Mouse (Mus musculus) midbrain, postnatal 0 days (tissue): ENCODE data around the gene Hunk. TPM values are rescaled to one million over a fixed set of nuclear protein-coding genes. Genes with fewer than 3 reads are reported as not detected.

Source experiments
- ATAC-seq: fragments of 200-750 bp; cut with Nextera tagmentation; 2 replicates; pipeline ENCODE4 v1.8.0; 2017; ENCODE audit warnings: moderate number of reproducible peaks, mild to moderate bottlenecking, moderate TSS enrichment, moderate library complexity; ENCODE audit not compliant: low FRiP score
- DNase-seq: peaks from one replicate; pipeline ENCODE4 v3.0.0-alpha.2; 2015; ENCODE audit warnings: low spot score
- H3K27ac ChIP-seq: fragments of 300-500 bp; sonication (generic); 2 replicates; pipeline ENCODE4 v1.5.1; 2014; ENCODE audit warnings: low read depth, mild to moderate bottlenecking, low read length, mixed read lengths
- H3K27me3 ChIP-seq: fragments of 300-500 bp; sonication (generic); 2 replicates; pipeline ENCODE4 v1.6.1; 2014; ENCODE audit warnings: low read length, control low read depth, mixed read lengths; ENCODE audit not compliant: insufficient read depth
- H3K36me3 ChIP-seq: fragments of 300-500 bp; sonication (generic); 2 replicates; pipeline ENCODE4 v1.6.1; 2014; ENCODE audit warnings: low read length, control low read depth, mixed read lengths; ENCODE audit not compliant: insufficient read depth
- H3K4me1 ChIP-seq: fragments of 300-500 bp; sonication (generic); 2 replicates; pipeline ENCODE4 v1.6.1; 2014; ENCODE audit warnings: mild to moderate bottlenecking, control low read depth, antibody characterized with exemption, low read length, mixed read lengths; ENCODE audit not compliant: insufficient read depth
- H3K4me2 ChIP-seq: fragments of 300-500 bp; sonication (generic); 2 replicates; pipeline ENCODE4 v1.6.1; 2014; ENCODE audit warnings: low read depth, mild to moderate bottlenecking, low read length, mixed read lengths; ENCODE audit not compliant: poor library complexity, severe bottlenecking
- H3K4me3 ChIP-seq: fragments of 300-500 bp; sonication (generic); 2 replicates; pipeline ENCODE4 v1.5.1; 2014; ENCODE audit warnings: low read depth, mild to moderate bottlenecking, low read length, moderate library complexity
- H3K9ac ChIP-seq: fragments of 300-500 bp; sonication (generic); replicated peaks from 2 replicates; pipeline ENCODE4 v1.6.1; 2014; ENCODE audit warnings: mild to moderate bottlenecking, low read length, moderate library complexity, mixed read lengths; ENCODE audit not compliant: poor library complexity, severe bottlenecking
- H3K9me3 ChIP-seq: fragments of 300-500 bp; sonication (generic); 2 replicates; pipeline ENCODE4 v1.6.1; 2016; ENCODE audit warnings: low read length, control low read depth
- CTCF ChIP-seq: IDR thresholded peaks from 2 replicates; pipeline ENCODE4 v1.5.1; 2016; ENCODE audit warnings: antibody characterized with exemption, mild to moderate bottlenecking
- WGBS: fragments of 180-500 bp; shearing (Covaris S2); extraction: QIAGEN DNeasy Blood & Tissue Kit; methylation state at CpG from one replicate; pipeline ENCODE4 v1.1.7; 2014; 5-methylcytosine and 5-hydroxymethylcytosine counted together
- polyA plus RNA-seq: library from polyadenylated mRNA; unstranded; fragments of >200 nt; fragmentation: Nextera tagmentation; extraction: Ambion mirVana; gene quantifications from 2 replicates; pipeline ENCODE4 v1.2.1, GENCODE M21; 2015
- total RNA-seq: library from RNA; depleted of rRNA; stranded (reverse); fragments of >200 nt; gene quantifications from 2 replicates; pipeline ENCODE4 v1.2.3, GENCODE M21; 2014; rRNA removed

Gene Hunk
- total RNA-seq (12.8 and 14.4 TPM in 2 replicates), polyA plus RNA-seq (3.2 and 3.9 TPM in 2 replicates)

GRCm38 (mm10) chr16:90385688-90386513 is at the start of gene Hunk:
TSS of gene Hunk (plus strand) at chr16:90386013.
- no peaks in the 10 kb centered on the region for H3K9me3 ChIP-seq
- TF ChIP-seq CTCF: peak; percentile 40
- H3K9ac ChIP-seq: peak within 1 kb of the TSS; percentile 82
- H3K4me1 ChIP-seq: peaks cover 13% of the 10 kb centered on the region; the same call in 1 of the 2 replicates
- ATAC-seq (peak; percentile 86), DNase-seq (peak; percentile 76)
- no peaks in the 10 kb centered on the region for H3K36me3 ChIP-seq
- H3K27ac ChIP-seq: peak within 1 kb of the TSS; percentile 80
- under 1% methylated on average over 75 of the region's 101 CpGs for WGBS
- 0 out of 2 replicates have a peak, but pooled peaks cover 5% of the 10 kb centered on the region for H3K27me3 ChIP-seq
- H3K4me3 ChIP-seq: peak within 1 kb of the TSS; percentile 87
- H3K4me2 ChIP-seq: peak within 1 kb of the TSS; percentile 87

GRCm38 (mm10) chr16:90339026-90339425 is 46.8 kb upstream of the Hunk start:
- Histone ChIP-seq H3K27me3 (no peaks in the 10 kb centered on the region), H3K9me3 (no peaks in the 10 kb centered on the region), H3K9ac (no peak overlapping the region), H3K36me3 (no peaks in the 10 kb centered on the region), H3K4me3 (no peak overlapping the region), H3K4me2 (no peak overlapping the region), H3K4me1 (no peaks in the 10 kb centered on the region), H3K27ac (no peak overlapping the region)
- no peak for ATAC-seq
- DNase-seq: peak; percentile 56
- 69% methylated on average over 6 of the region's 6 CpGs for WGBS
- TF ChIP-seq CTCF: no peak

GRCm38 (mm10) chr16:90341086-90341485 is 44.7 kb upstream of the Hunk start:
- DNase-seq (no peak), ATAC-seq (no peak)
- Histone ChIP-seq H3K4me1 (no peaks in the 10 kb centered on the region), H3K9ac (no peak overlapping the region), H3K27me3 (no peaks in the 10 kb centered on the region), H3K4me2 (no peak overlapping the region), H3K27ac (no peak overlapping the region), H3K36me3 (no peaks in the 10 kb centered on the region), H3K4me3 (no peak overlapping the region), H3K9me3 (no peaks in the 10 kb centered on the region)
- 78% methylated on average over 5 of the region's 5 CpGs for whole genome bisulfite sequencing
- TF ChIP-seq CTCF: no peak

- H3K4me2 ChIP-seq: no peak overlapping the region
Observed at GRCm38 (mm10) chr16:90349700-90350548, 35.9 kb upstream of the Hunk start.

GRCm38 (mm10) chr16:90351726-90352125 is 34.1 kb upstream of the Hunk start:
- ATAC-seq: no peak
- Histone ChIP-seq H3K4me3 (no peak overlapping the region), H3K27me3 (no peaks in the 10 kb centered on the region), H3K4me2 (no peak overlapping the region), H3K9ac (no peak overlapping the region), H3K9me3 (no peaks in the 10 kb centered on the region), H3K4me1 (no peaks in the 10 kb centered on the region), H3K36me3 (no peaks in the 10 kb centered on the region), H3K27ac (no peak overlapping the region)
- no peak for DNase-seq
- WGBS: 64% methylated on average over 8 of the region's 8 CpGs
- TF ChIP-seq CTCF: no peak

More at GRCm38 (mm10) chr16:90349700-90350548, 35.9 kb upstream of the Hunk start:
- no peak overlapping the region for H3K4me3 ChIP-seq
- H3K27ac ChIP-seq: no peak overlapping the region
- WGBS: 31% methylated on average over 12 of the region's 13 CpGs
- no peaks in the 10 kb centered on the region for H3K36me3 ChIP-seq
- ATAC-seq (peak; percentile 84), DNase-seq (peak; percentile 84)
- no peaks in the 10 kb centered on the region for H3K27me3 ChIP-seq
- no peaks in the 10 kb centered on the region for H3K4me1 ChIP-seq
- peak; percentile 58; the same call in 1 of the 2 replicates for TF ChIP-seq CTCF
- H3K9ac ChIP-seq: no peak overlapping the region
- no peaks in the 10 kb centered on the region for H3K9me3 ChIP-seq
